Mouse (Mus musculus): ENCODE results near the gene B630019K06Rik.
A peak's percentile ranks its signal among the peaks of the same experiment; 100 is the strongest.
"Not testable (repeated sequence)": the region's sequence is repeated elsewhere in the genome, so short reads cannot be mapped to it uniquely, and the experiment has no call there.

The B630019K06Rik gene

GRCm38 (mm10) chrX:8892343-8893155, at the start of gene B630019K06Rik:
Gene B630019K06Rik, plus strand, starts transcription at chrX:8892382.
- DNase-seq = peak; percentile 71

- no peak for DNase-seq
Observed at GRCm38 (mm10) chrX:8843694-8844093, 48.5 kb upstream of the B630019K06Rik start, which contains the start of gene Gm6592. Gene Gm6592, plus strand, starts transcription at chrX:8843994.

GRCm38 (mm10) chrX:8852486-8852885, 39.7 kb upstream of the B630019K06Rik start:
- no peak for DNase-seq

GRCm38 (mm10) chrX:8864331-8864730, 27.9 kb upstream of the B630019K06Rik start:
- peak; percentile 66 for DNase-seq

- DNase-seq = not testable (repeated sequence)
Observed at GRCm38 (mm10) chrX:8873953-8874352, 18.2 kb upstream of the B630019K06Rik start, which contains the start of gene Gm5751. Gene Gm5751, plus strand, starts transcription at chrX:8874253.

GRCm38 (mm10) chrX:8884336-8884735, 7.8 kb upstream of the B630019K06Rik start:
- no peak for DNase-seq

GRCm38 (mm10) chrX:8891975-8892342, 223 bp upstream of the B630019K06Rik start:
- DNase-seq = no peak

GRCm38 (mm10) chrX:8893182-8893651, 1.0 kb downstream of the B630019K06Rik start:
- peak; percentile 3 for DNase-seq

- no peak for DNase-seq
Observed at GRCm38 (mm10) chrX:8900823-8901222, 8.6 kb downstream of the B630019K06Rik start.

- DNase-seq = no peak
Observed at GRCm38 (mm10) chrX:8901906-8902472, 9.8 kb downstream of the B630019K06Rik start.

GRCm38 (mm10) chrX:8921080-8921479, 28.9 kb downstream of the B630019K06Rik start:
- no peak for DNase-seq

- DNase-seq = no peak
Observed at GRCm38 (mm10) chrX:8921813-8922607, 29.8 kb downstream of the B630019K06Rik start.

GRCm38 (mm10) chrX:8927308-8927707, 35.1 kb downstream of the B630019K06Rik start:
- no peak for DNase-seq

- no peak for DNase-seq
Observed at GRCm38 (mm10) chrX:8944041-8944440, 51.9 kb downstream of the B630019K06Rik start.
